Mouse (Mus musculus): Measurements from ENCODE around the gene Cyp4f18. TPM values are rescaled to one million over a fixed set of nuclear protein-coding genes. Genes with fewer than 3 reads are reported as not detected.
"Not testable (repeated sequence)": the region's sequence is repeated elsewhere in the genome, so short reads cannot be mapped to it uniquely, and the experiment has no call there.

Cyp4f18 gene
- polyA plus RNA-seq, 1 experiment, result 3.3 TPM

DNA sequence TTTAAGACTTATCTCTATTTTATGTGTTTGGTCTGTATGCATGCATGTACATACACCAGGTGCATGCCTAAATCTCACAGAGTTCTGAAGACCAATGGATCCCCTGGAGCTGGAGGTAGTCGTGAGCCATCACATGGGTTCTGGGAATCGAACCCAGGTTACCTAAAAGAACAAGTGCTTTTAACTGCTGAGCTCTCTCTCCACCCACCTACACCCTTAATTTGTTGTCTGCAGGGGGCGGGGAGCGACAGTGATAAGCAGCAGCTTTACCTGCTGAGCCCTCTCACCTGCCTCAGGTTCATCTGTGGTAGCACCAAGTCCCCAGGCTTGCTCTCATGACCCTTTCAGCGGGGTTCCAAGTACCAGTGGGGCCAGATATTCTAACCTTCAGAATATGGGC, 47.6 kb downstream of the Cyp4f18 start:
- H3K27ac ChIP-seq (ENCODE audit: insufficient read depth, low read depth, low read length), result no peak overlapping the region
- 93% methylated on average over 5 of the region's 5 CpGs for WGBS
- TF ChIP-seq CTCF (conservative IDR thresholded peaks at IDR 0.05; ENCODE audit: insufficient read depth, insufficient read length, low read depth, low read length), result no peak
- TF ChIP-seq POLR2A (IDR thresholded peaks at IDR 0.05; ENCODE audit: low read depth, low read length), result no peak
- DNase-seq, result no peak
- H3K27me3 ChIP-seq (replicated peaks; ENCODE audit: control insufficient read depth, insufficient read depth, low read length), result no peaks in the 10 kb centered on the region
- no peaks in the 10 kb centered on the region for H3K4me1 ChIP-seq (ENCODE audit: control insufficient read depth, insufficient read depth, low read length)
- H3K4me3 ChIP-seq (ENCODE audit: insufficient read depth, low read depth, low read length), result no peak overlapping the region
- H3K36me3 ChIP-seq (ENCODE audit: control insufficient read depth, insufficient read depth, low read length), result peaks cover 2% of the 10 kb centered on the region; the same call in 1 of the 2 replicates

DNA sequence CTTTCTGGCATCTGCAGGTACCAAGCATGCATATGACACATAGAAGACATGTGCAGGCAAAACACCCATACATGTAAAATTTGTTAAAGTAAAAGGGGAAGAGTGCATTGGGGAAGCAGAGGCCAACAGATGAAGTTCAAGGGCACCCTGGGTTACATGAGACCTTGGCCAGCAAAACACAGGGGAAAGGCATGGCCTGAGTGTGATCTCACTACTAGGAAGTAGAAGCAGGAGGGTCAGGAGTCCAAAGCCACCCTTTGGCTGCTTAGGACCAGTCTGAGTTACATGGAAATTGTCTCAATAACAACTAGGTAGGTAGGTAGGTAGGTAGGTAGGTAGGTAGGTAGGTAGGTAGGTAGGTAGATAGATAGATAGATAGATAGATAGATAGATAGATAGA, 48.9 kb downstream of the Cyp4f18 start:
- Histone ChIP-seq H3K27ac (ENCODE audit: insufficient read depth, low read depth, low read length) (no peak overlapping the region), H3K36me3 (ENCODE audit: control insufficient read depth, insufficient read depth, low read length) (no peaks in the 10 kb centered on the region), H3K4me1 (ENCODE audit: control insufficient read depth, insufficient read depth, low read length) (no peaks in the 10 kb centered on the region), H3K27me3 (replicated peaks; ENCODE audit: control insufficient read depth, insufficient read depth, low read length) (no peaks in the 10 kb centered on the region), H3K4me3 (ENCODE audit: insufficient read depth, low read depth, low read length) (no peak overlapping the region)
- no peak for DNase-seq
- TF ChIP-seq CTCF (conservative IDR thresholded peaks at IDR 0.05; ENCODE audit: insufficient read depth, insufficient read length, low read depth, low read length) (no peak), POLR2A (IDR thresholded peaks at IDR 0.05; ENCODE audit: low read depth, low read length) (no peak)

- DNase-seq, result no peak
- TF ChIP-seq CTCF (conservative IDR thresholded peaks at IDR 0.05; ENCODE audit: insufficient read depth, insufficient read length, low read depth, low read length) (no peak), POLR2A (IDR thresholded peaks at IDR 0.05; ENCODE audit: low read depth, low read length) (no peak)
- no peaks in the 10 kb centered on the region for H3K27me3 ChIP-seq (replicated peaks; ENCODE audit: control insufficient read depth, insufficient read depth, low read length)
- H3K4me1 ChIP-seq (ENCODE audit: control insufficient read depth, insufficient read depth, low read length), result peaks cover 4% of the 10 kb centered on the region
- WGBS, result over 99% methylated on average over 9 of the region's 9 CpGs
- H3K27ac ChIP-seq (ENCODE audit: insufficient read depth, low read depth, low read length), result no peak overlapping the region
- H3K4me3 ChIP-seq (ENCODE audit: insufficient read depth, low read depth, low read length), result no peak overlapping the region
- H3K36me3 ChIP-seq (ENCODE audit: control insufficient read depth, insufficient read depth, low read length), result no peaks in the 10 kb centered on the region; the same call in 1 of the 2 replicates
Measured at GRCm38 (mm10) chr8:71954666-71955065, 54.8 kb downstream of the Cyp4f18 start.

DNA sequence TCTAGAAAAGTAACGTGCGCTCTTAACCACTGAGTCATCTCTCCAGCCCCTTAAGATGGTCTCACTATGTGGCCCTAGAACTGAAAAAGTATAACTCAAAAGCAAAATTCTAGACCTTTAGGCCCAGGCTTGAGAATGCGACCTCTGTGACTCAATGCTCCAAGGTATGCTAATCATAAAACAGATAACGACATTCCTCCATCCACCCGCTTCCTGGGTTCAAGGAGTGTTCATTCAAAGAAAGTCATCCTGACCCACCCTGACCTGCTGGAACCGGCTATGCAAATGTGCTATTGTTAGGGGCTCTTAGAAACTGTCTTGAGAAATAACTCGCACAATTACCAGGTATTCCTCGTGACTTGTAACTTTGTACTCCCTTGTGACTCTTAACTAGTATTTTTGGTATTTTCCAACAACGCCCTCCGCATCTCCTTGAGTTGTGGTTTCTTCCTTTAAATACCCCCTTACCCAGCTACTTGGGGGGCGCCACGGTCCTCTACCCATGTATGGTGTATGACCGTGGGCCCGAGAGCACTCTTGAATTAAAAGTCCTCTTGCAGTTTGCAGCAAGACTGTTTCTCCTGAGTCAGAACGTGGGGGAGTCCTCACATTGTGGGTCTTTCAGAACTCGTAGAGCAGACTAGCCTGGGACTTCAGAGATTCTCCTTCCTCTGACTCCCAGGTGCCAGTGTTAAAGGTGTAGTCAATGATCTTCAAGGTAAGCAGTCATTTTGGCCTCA, 56.3 kb downstream of the Cyp4f18 start:
- H3K4me1 ChIP-seq (ENCODE audit: control insufficient read depth, insufficient read depth, low read length); H3K4me3 ChIP-seq (ENCODE audit: insufficient read depth, low read depth, low read length); H3K27me3 ChIP-seq (replicated peaks; ENCODE audit: control insufficient read depth, insufficient read depth, low read length); DNase-seq; H3K27ac ChIP-seq (ENCODE audit: insufficient read depth, low read depth, low read length); H3K36me3 ChIP-seq (ENCODE audit: control insufficient read depth, insufficient read depth, low read length): not testable (repeated sequence)
- WGBS, result 95% methylated on average over 16 of the region's 16 CpGs

- Histone ChIP-seq H3K4me1 (ENCODE audit: control insufficient read depth, insufficient read depth, low read length) (peaks cover 4% of the 10 kb centered on the region), H3K36me3 (ENCODE audit: control insufficient read depth, insufficient read depth, low read length) (no peaks in the 10 kb centered on the region; the same call in 1 of the 2 replicates), H3K4me3 (ENCODE audit: insufficient read depth, low read depth, low read length) (no peak overlapping the region), H3K27ac (ENCODE audit: insufficient read depth, low read depth, low read length) (no peak overlapping the region), H3K27me3 (replicated peaks; ENCODE audit: control insufficient read depth, insufficient read depth, low read length) (no peaks in the 10 kb centered on the region)
- no peak for DNase-seq
- 94% methylated on average over 1 of the region's 1 CpGs for WGBS
- no peak for TF ChIP-seq CTCF (conservative IDR thresholded peaks at IDR 0.05; ENCODE audit: insufficient read depth, insufficient read length, low read depth, low read length)
- TF ChIP-seq POLR2A (IDR thresholded peaks at IDR 0.05; ENCODE audit: low read depth, low read length), result no peak
Measured at GRCm38 (mm10) chr8:71952489-71952888, 56.9 kb downstream of the Cyp4f18 start.

DNA sequence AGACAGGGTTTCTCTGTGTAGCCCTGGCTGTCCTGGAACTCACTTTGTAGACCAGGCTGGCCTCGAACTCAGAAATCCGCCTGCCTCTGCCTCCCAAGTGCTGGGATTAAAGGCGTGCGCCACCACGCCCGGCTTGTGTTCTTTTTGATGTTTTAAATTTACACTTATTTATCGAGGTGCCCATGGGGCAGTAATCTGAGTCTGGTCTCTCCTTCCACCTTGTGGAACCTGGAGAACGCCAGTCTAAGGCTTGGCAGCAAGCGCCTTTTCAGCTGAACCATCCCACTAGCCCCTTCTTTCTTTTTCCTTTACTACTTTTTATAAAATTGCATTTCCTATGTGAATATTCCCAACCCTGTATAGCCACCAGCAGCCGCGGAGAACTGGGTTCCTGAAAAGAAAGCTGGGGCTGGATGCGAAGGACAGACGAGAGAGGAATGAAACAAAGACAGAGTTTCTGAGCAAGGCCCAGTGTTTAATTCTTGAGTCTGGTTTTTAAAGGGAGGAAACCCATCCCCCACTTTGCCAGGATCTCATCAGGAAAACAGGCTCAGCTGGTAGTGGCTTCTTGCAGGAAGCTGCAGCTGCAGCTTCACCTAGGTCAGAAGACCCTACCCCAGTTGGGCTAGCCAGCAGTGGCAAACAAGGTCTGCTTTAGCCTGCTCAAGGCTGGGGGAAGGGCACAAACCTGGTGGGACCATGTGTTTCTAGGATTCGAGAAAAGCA, 57.8 kb downstream of the Cyp4f18 start:
- peaks cover 4% of the 10 kb centered on the region for H3K4me1 ChIP-seq (ENCODE audit: control insufficient read depth, insufficient read depth, low read length)
- no peak for TF ChIP-seq CTCF (conservative IDR thresholded peaks at IDR 0.05; ENCODE audit: insufficient read depth, insufficient read length, low read depth, low read length)
- no peak for TF ChIP-seq POLR2A (IDR thresholded peaks at IDR 0.05; ENCODE audit: low read depth, low read length)

GRCm38 (mm10) chr8:71950482-71951221, 58.8 kb downstream of the Cyp4f18 start, which contains the start of gene Zfp961:
Gene Zfp961 (plus strand): TSS chr8:71951038.
- DNase-seq, result peak; percentile 100
- TF ChIP-seq CTCF (conservative IDR thresholded peaks at IDR 0.05; ENCODE audit: insufficient read depth, insufficient read length, low read depth, low read length), result no peak
- peak; percentile 63 for TF ChIP-seq POLR2A (IDR thresholded peaks at IDR 0.05; ENCODE audit: low read depth, low read length)
- WGBS, result 3% methylated on average over 34 of the region's 34 CpGs
- Histone ChIP-seq H3K4me3 (ENCODE audit: insufficient read depth, low read depth, low read length) (peak within 1 kb of the TSS; percentile 83), H3K4me1 (ENCODE audit: control insufficient read depth, insufficient read depth, low read length) (peaks cover 4% of the 10 kb centered on the region), H3K27ac (ENCODE audit: insufficient read depth, low read depth, low read length) (peak within 1 kb of the TSS; percentile 69; the same call in 1 of the 2 replicates), H3K36me3 (ENCODE audit: control insufficient read depth, insufficient read depth, low read length) (no peaks in the 10 kb centered on the region; the same call in 1 of the 2 replicates), H3K27me3 (replicated peaks; ENCODE audit: control insufficient read depth, insufficient read depth, low read length) (no peaks in the 10 kb centered on the region)

More for the DNA sequence above, 57.8 kb downstream of the Cyp4f18 start:
- Histone ChIP-seq H3K27me3 (replicated peaks; ENCODE audit: control insufficient read depth, insufficient read depth, low read length) (no peaks in the 10 kb centered on the region), H3K4me3 (ENCODE audit: insufficient read depth, low read depth, low read length) (peak overlapping the region; percentile 40), H3K27ac (ENCODE audit: insufficient read depth, low read depth, low read length) (no peak overlapping the region), H3K36me3 (ENCODE audit: control insufficient read depth, insufficient read depth, low read length) (no peaks in the 10 kb centered on the region; the same call in 1 of the 2 replicates)
- 22% methylated on average over 14 of the region's 14 CpGs for WGBS
- peak; percentile 9 for DNase-seq
